Mouse (Mus musculus) heart, adult 2 months (tissue): ENCODE results near the gene Sox13.

ENCODE experiments used
- CTCF ChIP-seq: fragments of 200-600 bp; IDR thresholded peaks from 2 replicates; pipeline ENCODE4 v1.8.1; 2022; ENCODE audit warnings: antibody characterized with exemption, mild to moderate bottlenecking, moderate library complexity
- POLR2A ChIP-seq: fragments of 200-500 bp; IDR thresholded peaks from 2 replicates; pipeline ENCODE4 v1.6.1; 2011; ENCODE audit warnings: mild to moderate bottlenecking, low read depth, low read length, control low read depth; ENCODE audit not compliant: insufficient read depth

- TF ChIP-seq CTCF: no peak
- no peak for TF ChIP-seq POLR2A
Observed at GRCm38 (mm10) chr1:133366951-133367605, 57.1 kb downstream of the Sox13 start.
